Mouse (Mus musculus): ENCODE data around the gene Sh3pxd2a.

Sh3pxd2a gene

DNA sequence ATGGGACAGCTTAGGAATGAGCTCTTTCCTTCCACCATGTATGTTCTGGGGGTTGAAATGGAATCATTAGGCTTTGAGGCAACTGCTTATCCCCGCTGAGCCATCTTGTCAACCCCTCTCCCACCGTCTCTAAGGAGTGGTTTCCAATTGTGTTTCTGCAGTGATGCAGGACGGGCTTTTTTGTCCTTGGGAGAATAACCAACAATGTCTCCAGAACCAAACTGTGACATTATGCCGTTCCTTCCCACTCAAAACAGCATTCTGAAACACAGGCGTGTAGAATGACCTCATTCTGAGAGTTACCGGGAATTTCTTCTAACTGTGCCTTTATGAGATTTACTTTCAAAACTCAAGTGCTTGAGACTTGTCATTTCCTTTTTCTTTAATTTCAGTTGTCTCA is 28.2 kb upstream of the Sh3pxd2a start:
- DNase-seq (ENCODE audit: extremely low spot score, low read depth, low spot score), result no peak

GRCm38 (mm10) chr19:47491853-47492252 is 27.7 kb upstream of the Sh3pxd2a start:
- DNase-seq (ENCODE audit: extremely low spot score, low read depth, low spot score), result no peak

- no peak for DNase-seq (ENCODE audit: extremely low spot score, low read depth, low spot score)
Measured at GRCm38 (mm10) chr19:47489233-47489632, 25.0 kb upstream of the Sh3pxd2a start.

DNA sequence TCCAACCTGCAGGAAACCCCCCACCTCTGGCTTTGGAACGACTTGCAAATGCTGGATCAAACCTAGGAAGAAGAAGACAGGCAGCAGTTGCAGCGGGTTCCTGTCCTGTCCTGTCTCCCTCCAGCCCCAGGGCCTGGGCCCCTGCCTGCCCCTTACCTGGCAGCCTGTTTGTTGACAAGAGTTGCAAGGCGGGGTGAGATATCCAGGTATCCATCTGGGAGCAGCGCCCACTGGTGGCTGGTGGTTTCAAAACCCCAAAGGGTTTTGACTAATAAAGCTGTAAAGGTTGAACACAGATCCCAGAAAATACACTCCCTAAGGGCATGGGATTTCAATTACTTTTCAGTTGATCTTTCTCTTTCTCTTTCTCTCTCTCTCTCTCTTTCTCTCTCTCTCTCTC is 24.0 kb upstream of the Sh3pxd2a start:
- no peak for DNase-seq (ENCODE audit: extremely low spot score, low read depth, low spot score)

DNA sequence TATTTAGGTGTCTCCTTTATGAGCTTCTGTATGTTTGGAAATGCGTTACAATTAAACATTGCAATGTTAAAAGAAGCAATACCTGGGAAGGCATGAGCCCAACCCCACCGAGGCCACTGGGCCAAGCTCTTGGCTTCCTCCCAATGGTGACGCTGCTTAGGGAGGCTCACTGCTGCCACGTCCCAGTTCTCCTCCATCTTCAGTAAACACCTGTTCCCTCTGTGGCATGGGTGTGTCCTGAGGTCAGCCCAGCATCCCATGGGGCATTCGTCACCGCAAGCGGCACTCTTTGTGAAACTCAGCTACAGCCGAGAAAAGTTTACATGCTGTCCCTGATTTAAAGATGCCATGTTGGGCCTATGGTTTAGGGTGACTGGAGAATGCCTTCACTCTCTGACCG is 23.4 kb upstream of the Sh3pxd2a start:
- DNase-seq (ENCODE audit: extremely low spot score, low read depth, low spot score), result no peak

DNA sequence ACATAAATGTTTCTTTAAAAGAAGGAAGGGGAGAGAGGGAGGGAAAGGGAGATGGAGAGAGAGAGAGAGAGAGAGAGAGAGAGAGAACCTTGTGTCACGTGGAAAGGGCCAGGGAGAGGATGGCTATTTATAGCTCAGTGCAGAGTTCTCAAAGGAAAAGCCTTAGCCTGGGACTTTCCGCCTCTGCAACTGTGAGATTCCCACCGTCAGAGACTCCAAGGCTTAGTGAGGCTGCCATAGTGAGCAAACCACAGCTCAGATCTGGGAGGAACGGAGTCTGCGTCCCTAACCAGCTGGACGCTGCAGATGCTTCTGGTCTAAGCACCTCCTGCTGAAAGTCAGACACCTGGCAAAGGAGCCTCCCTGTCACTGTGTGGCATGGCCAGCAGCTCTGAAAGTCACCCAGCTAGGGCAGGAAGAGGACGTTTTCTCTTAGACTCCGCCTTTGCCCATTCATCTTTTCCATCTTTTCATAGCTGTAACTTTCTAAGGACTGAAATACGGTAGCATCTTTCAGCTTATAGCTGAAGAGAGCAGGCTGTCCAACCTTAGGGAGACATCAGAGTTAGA is 21.9 kb upstream of the Sh3pxd2a start:
- DNase-seq (ENCODE audit: extremely low spot score, low read depth, low spot score), result no peak

DNA sequence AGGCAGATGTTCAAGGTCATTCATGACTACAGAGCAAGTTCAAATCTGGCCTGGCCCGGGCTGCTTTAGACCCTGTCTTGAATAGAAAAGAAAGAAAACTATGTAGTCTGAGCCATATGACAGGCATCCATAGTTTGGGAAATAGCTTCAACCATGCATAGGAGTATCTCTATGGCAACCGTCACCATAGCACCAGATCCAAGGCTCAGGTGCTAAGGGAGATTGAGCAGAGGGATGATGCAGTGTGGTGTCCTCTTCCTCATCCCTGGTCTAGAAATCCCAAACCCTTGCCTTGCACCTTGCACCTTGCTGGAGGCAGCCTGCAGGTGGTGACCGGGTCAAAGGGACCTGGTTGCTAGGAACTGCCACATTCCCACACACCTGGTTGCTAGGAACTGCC is 19.9 kb upstream of the Sh3pxd2a start:
- no peak for DNase-seq (ENCODE audit: extremely low spot score, low read depth, low spot score)

DNA sequence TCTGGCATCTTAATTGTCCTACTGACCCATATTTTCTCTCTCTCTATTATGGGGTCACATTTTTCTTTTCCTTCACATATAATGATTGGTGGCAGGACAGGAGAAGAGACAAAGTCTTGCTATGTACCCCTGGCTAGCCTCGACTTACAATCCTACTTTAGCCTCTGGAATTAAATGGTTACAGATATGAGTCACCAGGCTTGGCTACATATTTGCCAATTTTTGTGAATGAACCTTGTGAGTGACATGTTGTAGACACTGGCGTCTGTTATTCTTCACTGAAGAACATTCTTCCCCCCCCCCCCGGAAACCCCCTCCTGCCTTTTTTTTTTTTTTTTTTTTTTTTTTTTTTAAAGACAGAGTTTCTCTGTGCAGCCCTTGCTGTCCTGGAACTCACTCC is 19.1 kb upstream of the Sh3pxd2a start:
- DNase-seq (ENCODE audit: extremely low spot score, low read depth, low spot score), result no peak

DNA sequence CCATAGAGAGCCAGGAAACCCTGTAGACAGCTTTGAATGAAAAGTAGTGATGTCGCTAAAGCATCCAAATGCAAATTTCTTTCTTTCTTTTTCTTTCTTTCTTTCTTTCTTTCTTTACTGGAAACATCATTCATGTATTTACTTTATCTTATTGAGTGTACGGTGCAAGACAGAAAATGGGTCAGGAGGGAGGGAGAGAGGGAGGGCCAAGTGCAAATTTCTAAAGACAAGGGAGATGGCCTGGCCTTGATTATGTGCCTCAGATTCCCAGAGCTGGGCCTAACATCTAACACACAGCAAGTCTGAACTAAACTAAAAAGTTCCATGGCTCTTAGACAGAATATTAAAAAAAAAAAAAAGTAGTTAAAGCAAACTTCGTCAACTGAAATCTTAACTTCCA is 9.3 kb upstream of the Sh3pxd2a start:
- no peak for DNase-seq (ENCODE audit: extremely low spot score, low read depth, low spot score)

DNA sequence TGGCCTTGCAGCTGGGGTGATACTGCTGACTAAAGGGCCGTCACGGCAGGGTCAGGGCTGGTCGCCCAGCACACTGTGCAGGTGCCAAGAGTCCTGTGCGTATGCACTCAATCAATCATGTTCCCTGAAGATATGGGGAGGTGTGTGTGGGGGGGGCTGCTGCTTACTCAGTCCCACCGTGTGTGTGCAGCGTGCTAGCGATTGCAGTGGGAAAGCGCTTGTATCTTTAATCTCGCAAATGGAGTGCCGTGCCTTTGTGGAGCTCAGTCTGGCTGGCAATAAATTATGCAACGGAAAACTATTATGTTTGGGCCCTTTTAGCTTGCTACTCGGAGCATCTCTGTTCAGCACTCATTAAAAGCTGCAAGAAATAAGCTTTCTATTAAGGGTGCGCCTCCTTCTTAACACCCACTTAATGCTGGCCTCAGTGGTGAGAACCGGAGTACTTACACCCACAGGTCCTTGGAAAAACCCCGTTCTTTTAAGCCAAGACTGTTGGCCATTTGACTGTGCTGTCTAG is 8.7 kb upstream of the Sh3pxd2a start:
- DNase-seq (ENCODE audit: extremely low spot score, low read depth, low spot score), result no peak

DNA sequence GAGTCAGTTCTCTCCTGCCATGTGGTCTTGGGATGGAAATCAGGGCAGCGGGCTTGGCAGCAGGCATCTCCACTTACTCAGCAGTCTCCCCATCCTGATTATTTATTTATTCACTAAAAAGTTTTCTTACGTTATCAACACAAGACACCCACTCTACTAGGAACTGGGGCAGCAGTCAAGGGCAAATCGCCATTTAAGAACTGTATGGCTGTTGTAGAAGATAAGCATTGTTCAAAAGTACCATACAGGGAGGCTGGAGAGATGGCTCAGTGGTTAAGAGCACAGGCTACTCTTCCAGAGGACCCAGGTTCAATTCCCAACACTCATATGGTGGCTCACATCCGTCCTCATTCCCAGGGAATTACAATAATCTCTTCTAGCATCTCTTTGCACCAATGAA is 7.6 kb upstream of the Sh3pxd2a start:
- DNase-seq (ENCODE audit: extremely low spot score, low read depth, low spot score), result no peak

DNA sequence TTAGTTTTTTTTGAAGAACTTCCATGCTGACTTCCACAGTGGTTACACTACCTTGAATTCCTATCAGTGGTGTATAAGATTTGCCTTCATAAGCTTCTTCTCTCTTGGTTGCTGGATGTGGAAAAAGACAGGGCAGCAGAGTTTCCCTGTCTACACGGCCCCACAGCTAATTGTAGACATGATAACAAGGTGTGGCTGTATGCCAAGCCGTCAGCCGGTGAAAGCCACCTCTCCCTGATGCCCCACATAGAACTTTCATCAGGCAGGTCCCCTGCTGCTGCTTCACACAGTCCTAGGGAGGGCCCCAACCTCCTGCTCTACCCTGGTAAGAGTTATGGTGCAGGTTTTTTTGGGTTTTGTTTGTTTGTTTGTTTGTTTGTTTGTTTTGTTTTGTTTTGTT is 4.5 kb upstream of the Sh3pxd2a start:
- DNase-seq (ENCODE audit: extremely low spot score, low read depth, low spot score), result no peak

GRCm38 (mm10) chr19:47466775-47467174 is 2.6 kb upstream of the Sh3pxd2a start:
- no peak for DNase-seq (ENCODE audit: extremely low spot score, low read depth, low spot score)

DNA sequence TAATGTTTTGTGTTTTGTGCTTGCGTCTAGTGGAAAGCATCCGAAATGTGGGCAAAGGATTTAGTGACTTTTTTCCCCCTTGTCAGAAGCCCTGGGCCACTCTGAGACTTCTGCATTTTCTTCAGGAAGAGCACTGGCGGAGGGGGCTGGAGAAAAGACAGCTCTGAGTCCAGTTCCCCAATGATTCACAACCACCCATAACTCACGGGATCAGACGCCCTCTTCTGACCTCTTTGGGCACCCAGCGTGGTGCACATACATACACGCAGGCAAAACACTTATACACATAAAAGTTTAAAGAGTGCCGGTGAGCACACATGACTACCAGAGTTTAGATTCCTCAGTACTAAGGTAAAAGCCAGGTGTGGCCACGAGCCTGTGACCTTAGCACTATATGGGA is 1.3 kb upstream of the Sh3pxd2a start:
- no peak for DNase-seq (ENCODE audit: extremely low spot score, low read depth, low spot score)

DNA sequence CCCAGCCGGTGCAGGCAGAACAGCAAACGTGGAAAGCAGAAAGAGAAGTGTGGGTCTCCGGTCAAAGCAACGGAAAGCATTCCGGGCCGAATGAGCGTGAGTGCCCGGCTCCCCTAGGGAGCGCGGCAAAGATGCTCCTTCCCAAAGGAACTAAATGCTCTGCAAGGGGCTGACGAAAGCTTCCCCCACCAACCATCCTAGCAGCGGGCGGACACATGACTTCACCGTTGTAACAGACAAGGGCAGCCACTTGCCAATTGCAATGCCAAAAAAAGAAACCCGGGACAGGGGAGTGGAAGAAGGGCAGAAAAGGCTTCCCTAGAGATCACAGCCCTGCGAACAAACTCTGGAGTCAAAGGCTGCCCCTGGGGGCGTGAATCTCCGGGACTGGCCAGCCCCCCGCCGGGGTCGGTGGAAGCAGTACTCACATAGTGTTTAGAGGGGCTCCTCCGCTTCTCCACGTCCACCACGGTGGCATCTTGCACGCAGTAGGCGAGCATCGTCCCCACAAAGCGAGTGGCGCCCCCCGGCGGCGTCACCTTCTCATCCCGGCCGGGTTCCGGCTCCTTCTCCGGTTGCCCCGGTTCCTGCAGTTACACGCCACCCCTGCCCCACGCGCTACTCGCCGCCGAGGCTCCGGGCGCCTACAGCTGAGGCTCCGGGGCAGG is 431 bp downstream of the Sh3pxd2a start:
- DNase-seq (ENCODE audit: extremely low spot score, low read depth, low spot score), result no peak

GRCm38 (mm10) chr19:47463206-47463605 is 995 bp downstream of the Sh3pxd2a start:
- DNase-seq (ENCODE audit: extremely low spot score, low read depth, low spot score), result no peak

GRCm38 (mm10) chr19:47462725-47463124 is 1.5 kb downstream of the Sh3pxd2a start:
- DNase-seq (ENCODE audit: extremely low spot score, low read depth, low spot score), result no peak

- DNase-seq (ENCODE audit: extremely low spot score, low read depth, low spot score), result no peak
Measured at GRCm38 (mm10) chr19:47461838-47462237, 2.4 kb downstream of the Sh3pxd2a start.

GRCm38 (mm10) chr19:47461386-47461785 is 2.8 kb downstream of the Sh3pxd2a start:
- no peak for DNase-seq (ENCODE audit: extremely low spot score, low read depth, low spot score)

DNA sequence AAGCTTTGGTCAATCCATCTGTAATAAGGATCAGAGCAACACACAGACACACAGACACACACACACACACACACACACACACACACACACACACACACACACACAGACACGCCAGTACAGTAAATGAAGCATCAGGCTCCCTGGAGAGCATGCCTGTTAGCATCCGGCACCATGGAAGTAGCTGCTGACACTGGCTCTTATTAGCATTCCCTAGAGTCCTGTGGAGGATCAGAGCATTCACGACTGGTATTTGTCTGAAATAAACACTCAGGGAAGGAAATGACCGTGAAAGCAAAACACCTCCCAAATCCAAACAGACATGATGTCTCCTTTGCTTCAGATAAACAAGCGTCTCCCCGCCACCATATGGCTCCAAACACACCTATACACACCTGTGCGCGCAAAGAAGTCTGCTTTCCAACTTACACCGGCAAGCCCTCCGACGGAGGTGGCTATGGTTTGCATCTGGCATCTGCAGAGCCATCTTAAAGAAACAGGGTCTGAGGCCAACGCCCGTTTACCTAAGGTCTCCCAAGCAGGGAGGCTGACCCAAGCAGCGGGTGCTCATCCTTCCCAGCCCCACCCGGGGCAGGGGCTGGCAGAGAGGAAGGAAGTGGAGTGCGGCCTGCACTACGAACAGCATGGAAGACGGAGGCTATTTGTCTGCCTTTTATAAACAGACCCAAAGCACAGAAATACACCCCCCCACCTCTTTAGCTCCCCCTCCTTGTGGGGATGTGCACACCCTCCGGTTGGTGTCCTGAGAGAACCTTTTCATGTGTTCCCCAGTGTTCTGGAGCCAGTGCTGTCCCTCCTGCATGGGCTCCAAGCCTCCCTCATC is 3.9 kb downstream of the Sh3pxd2a start:
- DNase-seq (ENCODE audit: extremely low spot score, low read depth, low spot score), result no peak

GRCm38 (mm10) chr19:47459214-47459613 is 5.0 kb downstream of the Sh3pxd2a start:
- no peak for DNase-seq (ENCODE audit: extremely low spot score, low read depth, low spot score)

Measured in hindlimb bud, embryonic 11.5 days (tissue).